Mouse (Mus musculus): Measurements from ENCODE around the gene Gm10647.
"Not testable (repeated sequence)": the region's sequence is repeated elsewhere in the genome, so short reads cannot be mapped to it uniquely, and the experiment has no call there.

Gene Gm10647

GRCm38 (mm10) chr9:66796739-66797138 lies at the start of gene Gm10647:
Gene Gm10647 (plus strand): TSS chr9:66797039.
- Histone ChIP-seq H3K27me3 (ENCODE audit: control insufficient read depth, insufficient read depth, low read length, poor library complexity, severe bottlenecking) (no peaks in the 10 kb centered on the region), H3K36me3 (ENCODE audit: control insufficient read depth, insufficient read depth, low read length, poor library complexity, severe bottlenecking) (no peaks in the 10 kb centered on the region)
- no peak for DNase-seq (ENCODE audit: low read depth, low spot score)

- Histone ChIP-seq H3K36me3 (ENCODE audit: control insufficient read depth, insufficient read depth, low read length, poor library complexity, severe bottlenecking) (no peaks in the 10 kb centered on the region), H3K27me3 (ENCODE audit: control insufficient read depth, insufficient read depth, low read length, poor library complexity, severe bottlenecking) (no peaks in the 10 kb centered on the region)
- DNase-seq (ENCODE audit: low read depth, low spot score) = no peak
Observed at GRCm38 (mm10) chr9:66748390-66748789, 48.4 kb upstream of the Gm10647 start.

GRCm38 (mm10) chr9:66752849-66753248 lies 44.0 kb upstream of the Gm10647 start:
- DNase-seq (ENCODE audit: low read depth, low spot score) = no peak
- no peaks in the 10 kb centered on the region for H3K36me3 ChIP-seq (ENCODE audit: control insufficient read depth, insufficient read depth, low read length, poor library complexity, severe bottlenecking)
- H3K27me3 ChIP-seq (ENCODE audit: control insufficient read depth, insufficient read depth, low read length, poor library complexity, severe bottlenecking) = no peaks in the 10 kb centered on the region

DNA sequence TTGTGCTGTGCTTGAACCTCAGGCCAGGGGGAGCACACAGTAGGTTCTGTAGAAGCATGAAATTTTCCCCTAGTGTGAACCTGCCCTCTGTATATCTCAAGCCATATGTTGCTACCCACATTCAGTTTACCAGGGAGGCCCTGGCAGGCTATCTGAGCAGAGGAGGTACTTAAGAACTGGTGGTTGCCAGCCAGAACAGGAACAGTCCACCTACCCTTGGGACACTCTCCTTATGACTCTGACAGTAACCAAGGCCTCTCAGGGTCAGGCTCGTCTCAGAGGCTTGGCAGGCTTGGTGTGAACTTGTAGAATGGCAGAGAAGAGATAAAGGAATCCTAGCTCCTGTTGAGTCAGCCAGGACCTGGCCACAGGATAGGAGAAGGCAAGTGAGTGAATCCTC lies 35.8 kb upstream of the Gm10647 start:
- H3K36me3 ChIP-seq (ENCODE audit: control insufficient read depth, insufficient read depth, low read length, poor library complexity, severe bottlenecking) = no peaks in the 10 kb centered on the region
- no peak for DNase-seq (ENCODE audit: low read depth, low spot score)
- H3K27me3 ChIP-seq (ENCODE audit: control insufficient read depth, insufficient read depth, low read length, poor library complexity, severe bottlenecking) = no peaks in the 10 kb centered on the region

DNA sequence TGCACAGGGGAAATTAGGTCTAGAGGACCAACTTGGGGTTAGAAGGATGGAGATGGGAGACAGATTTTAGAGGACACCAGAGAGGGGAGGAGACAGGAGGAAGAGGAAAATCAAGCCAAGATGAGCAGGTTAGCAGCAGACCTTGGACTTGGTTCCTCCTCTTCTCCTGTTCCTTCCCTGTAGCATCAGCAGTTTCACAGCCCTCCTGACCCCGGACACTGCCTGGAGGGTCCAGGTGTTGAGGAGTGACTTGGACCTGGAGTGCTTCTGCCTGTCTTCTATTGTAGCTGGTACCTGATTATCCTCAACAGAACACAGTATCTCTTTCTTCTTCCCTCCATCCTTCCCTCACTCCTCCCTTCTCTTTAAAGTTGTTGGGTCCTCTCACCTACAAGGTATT lies 28.1 kb upstream of the Gm10647 start:
- no peaks in the 10 kb centered on the region for H3K36me3 ChIP-seq (ENCODE audit: control insufficient read depth, insufficient read depth, low read length, poor library complexity, severe bottlenecking)
- no peaks in the 10 kb centered on the region for H3K27me3 ChIP-seq (ENCODE audit: control insufficient read depth, insufficient read depth, low read length, poor library complexity, severe bottlenecking)
- DNase-seq (ENCODE audit: low read depth, low spot score) = no peak

DNA sequence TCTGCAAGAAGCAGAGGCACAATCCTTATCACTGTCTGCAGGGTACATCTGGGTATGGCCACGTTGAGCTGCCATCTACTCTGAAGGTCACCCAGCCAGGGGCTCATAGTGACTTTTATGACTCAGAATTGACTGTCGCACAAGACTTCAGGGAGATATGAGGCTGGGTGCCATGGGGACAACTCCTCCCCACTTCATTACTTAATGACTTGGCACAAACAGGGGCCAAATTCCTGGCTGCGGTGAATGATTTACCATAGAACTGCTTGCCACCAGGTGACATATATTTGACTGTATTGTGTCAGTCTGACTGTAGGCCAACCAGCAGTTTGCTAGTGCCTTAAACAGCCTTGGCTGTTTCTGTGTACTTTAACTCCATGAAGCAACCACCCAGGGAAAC lies 27.6 kb upstream of the Gm10647 start:
- H3K27me3 ChIP-seq (ENCODE audit: control insufficient read depth, insufficient read depth, low read length, poor library complexity, severe bottlenecking) = no peaks in the 10 kb centered on the region
- H3K36me3 ChIP-seq (ENCODE audit: control insufficient read depth, insufficient read depth, low read length, poor library complexity, severe bottlenecking) = no peaks in the 10 kb centered on the region
- no peak for DNase-seq (ENCODE audit: low read depth, low spot score)

GRCm38 (mm10) chr9:66770701-66771100 lies 26.1 kb upstream of the Gm10647 start:
- H3K27me3 ChIP-seq (ENCODE audit: control insufficient read depth, insufficient read depth, low read length, poor library complexity, severe bottlenecking) = no peaks in the 10 kb centered on the region
- no peak for DNase-seq (ENCODE audit: low read depth, low spot score)

DNA sequence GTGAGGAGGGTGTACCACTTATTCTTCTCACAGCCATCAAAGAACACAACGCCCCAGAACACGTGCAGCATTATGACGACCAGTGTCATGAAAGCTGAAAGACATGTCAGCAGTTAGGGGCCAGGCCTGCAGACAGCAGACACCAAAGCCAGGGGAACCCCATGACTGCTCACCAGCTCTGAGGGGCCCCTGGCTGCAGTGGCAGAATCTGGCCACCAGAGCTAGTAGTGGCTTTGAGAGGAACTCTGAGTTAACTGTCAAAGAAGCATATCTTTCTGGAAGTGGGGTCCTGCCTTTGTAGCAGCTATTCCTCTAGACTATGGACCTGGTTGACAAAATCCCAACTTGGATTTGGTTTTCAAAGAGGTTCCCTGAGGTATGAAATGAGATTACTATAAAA lies 12.3 kb upstream of the Gm10647 start:
- H3K36me3 ChIP-seq (ENCODE audit: control insufficient read depth, insufficient read depth, low read length, poor library complexity, severe bottlenecking); H3K27me3 ChIP-seq (ENCODE audit: control insufficient read depth, insufficient read depth, low read length, poor library complexity, severe bottlenecking): not testable (repeated sequence)
- peak; percentile 23 for DNase-seq (ENCODE audit: low read depth, low spot score)

More at GRCm38 (mm10) chr9:66770701-66771100, 26.1 kb upstream of the Gm10647 start:
- H3K36me3 ChIP-seq (ENCODE audit: control insufficient read depth, insufficient read depth, low read length, poor library complexity, severe bottlenecking) = no peaks in the 10 kb centered on the region

DNA sequence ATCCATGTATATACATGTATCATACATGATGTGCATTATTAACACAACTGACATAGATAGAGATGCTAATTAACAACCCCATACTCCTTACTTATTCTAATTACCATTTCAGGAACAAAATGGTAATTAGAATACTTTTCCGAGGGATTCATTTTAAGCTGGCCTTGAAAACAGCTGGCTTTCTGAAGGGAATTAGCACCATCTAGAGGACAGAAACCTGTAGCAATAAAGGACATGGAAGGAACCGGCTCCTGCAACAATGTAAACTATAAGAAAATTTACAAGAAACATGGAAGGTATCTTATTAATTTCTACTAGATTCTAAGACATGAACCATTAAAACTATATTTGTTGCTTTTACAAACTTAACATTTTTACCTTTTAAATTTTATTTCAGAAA lies 9.0 kb upstream of the Gm10647 start:
- no peaks in the 10 kb centered on the region for H3K36me3 ChIP-seq (ENCODE audit: control insufficient read depth, insufficient read depth, low read length, poor library complexity, severe bottlenecking)
- no peaks in the 10 kb centered on the region for H3K27me3 ChIP-seq (ENCODE audit: control insufficient read depth, insufficient read depth, low read length, poor library complexity, severe bottlenecking)
- peak; percentile 60 for DNase-seq (ENCODE audit: low read depth, low spot score)

DNA sequence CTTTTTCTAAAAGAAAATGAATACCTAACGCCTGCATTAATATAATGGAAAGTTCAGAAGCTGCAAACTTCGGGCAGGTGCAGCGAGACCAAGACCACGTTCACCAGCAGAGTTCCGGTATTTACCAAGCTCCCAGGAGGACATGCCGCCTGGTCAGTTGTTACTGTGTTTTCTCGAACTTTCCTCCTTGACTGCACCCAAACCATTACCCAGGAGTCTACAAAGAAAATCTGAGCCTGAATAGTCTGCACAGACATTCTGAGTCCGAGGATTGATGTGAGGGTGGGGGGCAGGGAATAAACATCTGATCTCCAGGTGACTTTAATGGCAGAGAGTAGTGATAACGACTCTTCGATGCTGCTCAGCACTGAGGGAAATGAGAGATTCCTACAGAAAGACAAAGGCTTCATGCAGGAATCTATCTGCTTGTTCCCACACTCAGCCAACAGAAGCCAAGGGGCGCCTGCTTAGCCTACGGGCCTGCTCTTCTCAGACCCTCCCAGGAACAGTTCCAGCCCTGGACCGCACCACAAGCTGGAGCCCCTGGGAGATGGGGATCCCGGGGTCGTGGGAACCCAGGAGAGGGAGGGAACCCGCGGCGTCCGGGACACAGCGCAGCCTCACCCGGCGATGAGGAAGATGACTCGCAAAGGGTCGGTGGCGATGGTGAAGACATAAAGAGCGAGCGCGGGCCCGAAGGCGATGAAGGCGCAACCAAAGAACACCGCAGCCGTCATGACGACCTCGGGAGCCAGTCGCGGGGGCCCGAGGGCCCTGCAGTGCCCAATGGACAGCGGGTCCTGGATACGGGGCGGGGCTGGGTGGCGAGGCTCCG lies 2.0 kb upstream of the Gm10647 start:
- Histone ChIP-seq H3K36me3 (ENCODE audit: control insufficient read depth, insufficient read depth, low read length, poor library complexity, severe bottlenecking) (no peaks in the 10 kb centered on the region), H3K27me3 (ENCODE audit: control insufficient read depth, insufficient read depth, low read length, poor library complexity, severe bottlenecking) (no peaks in the 10 kb centered on the region)
- DNase-seq (ENCODE audit: low read depth, low spot score) = peak; percentile 17

DNA sequence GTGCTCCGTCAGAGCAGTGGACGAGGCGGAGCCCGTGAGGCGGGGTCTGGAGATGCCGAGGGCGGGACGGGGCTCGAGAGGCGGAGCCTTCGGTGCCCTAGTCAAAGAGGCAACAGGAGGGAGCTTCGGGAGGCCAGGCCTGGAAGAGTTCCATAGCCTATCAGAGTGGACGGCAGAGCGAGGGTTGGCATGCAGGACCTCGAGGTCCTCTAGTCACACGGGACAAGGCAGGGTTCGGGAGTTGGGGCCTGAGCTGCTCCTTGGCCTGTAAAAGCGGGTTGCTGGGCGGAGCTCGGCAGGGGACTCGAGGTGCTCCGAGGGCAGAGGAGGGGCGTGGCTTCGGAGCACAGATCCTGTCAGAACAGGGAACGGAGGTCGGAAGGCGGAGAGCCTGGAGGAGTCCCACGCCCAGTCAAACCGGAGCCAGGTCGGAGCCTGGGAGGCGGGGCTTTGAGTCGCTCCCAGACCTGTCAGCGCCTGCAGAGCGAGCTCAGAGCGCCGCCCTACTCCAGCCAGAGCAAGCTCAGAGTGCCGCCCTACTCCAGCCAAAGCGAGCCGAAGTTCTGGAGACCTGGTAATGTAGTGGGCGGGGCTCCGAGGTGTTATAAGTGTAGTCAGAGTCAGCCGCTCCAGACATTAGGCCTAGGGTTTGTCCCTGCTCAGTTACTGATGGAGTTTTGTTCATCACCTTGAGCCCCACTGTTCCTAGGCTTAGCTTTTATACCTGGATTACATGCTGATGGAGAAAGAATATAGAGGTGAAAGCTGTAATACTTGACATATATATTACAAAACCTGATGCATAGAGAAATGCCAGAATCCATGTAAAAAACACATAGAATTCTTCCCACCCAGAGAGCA lies 1.1 kb upstream of the Gm10647 start, which contains the start of gene Aph1b:
Gene Aph1b, minus strand, starts transcription at position 27 of the 861 bp plus-strand sequence.
- H3K36me3 ChIP-seq (ENCODE audit: control insufficient read depth, insufficient read depth, low read length, poor library complexity, severe bottlenecking) = no peaks in the 10 kb centered on the region
- no peaks in the 10 kb centered on the region for H3K27me3 ChIP-seq (ENCODE audit: control insufficient read depth, insufficient read depth, low read length, poor library complexity, severe bottlenecking)
- DNase-seq (ENCODE audit: low read depth, low spot score) = peak; percentile 93

DNA sequence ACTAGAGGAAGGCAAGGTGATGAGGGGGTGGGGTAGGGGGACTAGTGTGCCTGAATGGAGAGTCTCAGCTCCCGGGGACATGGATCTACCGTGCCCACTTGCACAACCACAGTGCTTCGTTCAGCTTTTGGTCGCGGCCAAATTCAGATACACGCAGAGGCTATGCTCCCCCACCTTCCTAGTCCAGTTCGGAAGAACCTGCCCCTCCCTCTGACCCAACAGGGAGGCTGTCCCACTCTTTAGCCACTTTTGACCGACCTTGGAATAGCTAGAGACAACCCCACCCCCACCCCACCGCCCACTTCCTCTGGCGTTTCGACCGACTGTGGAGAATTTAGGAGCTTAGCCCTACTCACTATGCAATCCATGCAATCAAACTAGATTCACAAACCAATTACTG lies 5.1 kb downstream of the Gm10647 start:
- Histone ChIP-seq H3K27me3 (ENCODE audit: control insufficient read depth, insufficient read depth, low read length, poor library complexity, severe bottlenecking) (no peaks in the 10 kb centered on the region; the same call in 1 of the 2 replicates), H3K36me3 (ENCODE audit: control insufficient read depth, insufficient read depth, low read length, poor library complexity, severe bottlenecking) (no peaks in the 10 kb centered on the region)
- no peak for DNase-seq (ENCODE audit: low read depth, low spot score)

- not testable (repeated sequence) for DNase-seq (ENCODE audit: low read depth, low spot score); H3K36me3 ChIP-seq (ENCODE audit: control insufficient read depth, insufficient read depth, low read length, poor library complexity, severe bottlenecking); H3K27me3 ChIP-seq (ENCODE audit: control insufficient read depth, insufficient read depth, low read length, poor library complexity, severe bottlenecking)
Observed at GRCm38 (mm10) chr9:66805951-66806350, 9.1 kb downstream of the Gm10647 start.

GRCm38 (mm10) chr9:66813392-66813791 lies 16.6 kb downstream of the Gm10647 start:
- no peak for DNase-seq (ENCODE audit: low read depth, low spot score)
- Histone ChIP-seq H3K36me3 (ENCODE audit: control insufficient read depth, insufficient read depth, low read length, poor library complexity, severe bottlenecking) (no peaks in the 10 kb centered on the region), H3K27me3 (ENCODE audit: control insufficient read depth, insufficient read depth, low read length, poor library complexity, severe bottlenecking) (no peaks in the 10 kb centered on the region)

GRCm38 (mm10) chr9:66820996-66821395 lies 24.2 kb downstream of the Gm10647 start:
- no peak for DNase-seq (ENCODE audit: low read depth, low spot score)
- H3K27me3 ChIP-seq (ENCODE audit: control insufficient read depth, insufficient read depth, low read length, poor library complexity, severe bottlenecking) = no peaks in the 10 kb centered on the region
- H3K36me3 ChIP-seq (ENCODE audit: control insufficient read depth, insufficient read depth, low read length, poor library complexity, severe bottlenecking) = no peaks in the 10 kb centered on the region

All from splenic B cell, adult 2 months (primary cell).